Mouse (Mus musculus): ENCODE results near the gene Nid2.

DNA sequence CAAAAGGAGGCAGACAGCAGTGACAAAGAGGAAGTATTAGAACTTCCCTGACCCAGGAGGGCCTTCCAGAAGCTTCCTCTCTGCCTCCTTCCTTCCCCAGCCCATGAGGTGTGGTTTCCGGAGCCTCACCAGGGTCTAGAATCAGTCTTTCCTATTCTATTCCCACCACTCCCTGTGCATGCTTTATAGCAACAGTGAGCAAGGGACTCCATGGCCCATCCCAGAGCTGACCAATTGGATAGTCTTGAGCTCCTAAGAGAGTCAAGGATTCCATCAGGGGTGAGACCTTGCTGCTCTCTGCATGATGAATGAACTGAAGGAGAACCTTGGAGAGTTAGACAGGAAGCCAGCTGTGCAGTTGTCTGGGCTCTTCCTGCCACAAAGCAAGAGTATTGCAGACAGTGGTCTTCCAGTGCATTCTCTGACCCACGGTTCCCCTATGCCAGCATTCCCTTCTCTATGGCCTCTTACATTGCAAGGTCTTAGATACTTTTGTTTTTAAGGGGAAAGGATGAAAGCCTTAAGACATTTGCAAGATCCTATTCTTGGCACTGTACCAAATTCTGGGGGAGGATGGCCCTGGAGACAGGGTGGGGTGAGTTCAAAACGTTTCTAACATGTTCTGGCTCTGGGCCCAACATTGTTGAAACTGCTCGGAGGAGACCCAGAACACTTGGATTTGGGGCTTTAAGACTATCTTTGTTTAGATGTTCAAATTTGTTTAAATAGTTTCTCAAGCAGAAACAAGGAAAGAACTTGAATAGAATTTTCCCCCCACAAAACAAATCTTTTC, 17.4 kb upstream of the Nid2 start:
- TF ChIP-seq GATA1 (IDR thresholded peaks at IDR 0.05; ENCODE audit: borderline replicate concordance, low read length) (no peak), FLI1 (IDR thresholded peaks at IDR 0.05; ENCODE audit: low read length) (no peak)
